Mouse (Mus musculus) testis, adult 2 months (tissue): Measurements from ENCODE around the gene Slc16a6.

Experiments
- CTCF ChIP-seq: fragments of 200-500 bp; IDR thresholded peaks from 2 replicates; pipeline ENCODE4 v1.5.1; 2012; ENCODE audit warnings: low read depth, mild to moderate bottlenecking, inconsistent platforms, low read length, moderate library complexity; ENCODE audit not compliant: control insufficient read depth, insufficient read depth, insufficient replicate concordance
- POLR2A ChIP-seq: fragments of 200-500 bp; IDR thresholded peaks from 2 replicates; pipeline ENCODE4 v1.6.1; 2012; ENCODE audit warnings: low read depth, mild to moderate bottlenecking, inconsistent platforms, low read length, moderate library complexity; ENCODE audit not compliant: control insufficient read depth

GRCm38 (mm10) chr11:109500206-109500605 is 26.8 kb upstream of the Slc16a6 start:
- TF ChIP-seq CTCF = no peak
- TF ChIP-seq POLR2A = no peak
